Mouse (Mus musculus) ES-E14 (cell line): ENCODE measurements around the gene Cdkl3. TPM values are rescaled to one million over a fixed set of nuclear protein-coding genes. Genes with fewer than 3 reads are reported as not detected.
A peak's percentile ranks its signal among the peaks of the same experiment; 100 is the strongest.

ENCODE experiments used
- DNase-seq: peaks from one replicate; pipeline ENCODE4 v3.0.0-alpha.2; 2013; ENCODE audit warnings: low read depth, low spot score
- H3K27ac ChIP-seq: 2 replicates; pipeline ENCODE4 v1.5.1; 2012; ENCODE audit warnings: low read depth, mild to moderate bottlenecking, low read length, moderate library complexity, mixed read lengths; ENCODE audit not compliant: poor library complexity, insufficient read depth, severe bottlenecking
- H3K36me3 ChIP-seq: 2 replicates; pipeline ENCODE4 v1.6.1; 2012; ENCODE audit warnings: mild to moderate bottlenecking, low read length, moderate library complexity, mixed read lengths; ENCODE audit not compliant: control insufficient read depth, poor library complexity, insufficient read depth, severe bottlenecking
- H3K4me1 ChIP-seq, 2 experiments: fragments of 150-350 bp in 1 of 2; sonication (generic) in 1 of 2; 2 replicates each; pipeline ENCODE4 v1.6.1; 2012; ENCODE audit warnings: low read length in 2 of 2, mild to moderate bottlenecking in 1 of 2, mixed read lengths in 1 of 2; ENCODE audit not compliant: control insufficient read depth in 2 of 2, insufficient read depth in 2 of 2, poor library complexity in 1 of 2
- H3K4me3 ChIP-seq, 2 experiments: fragments of 150-350 bp in 1 of 2; sonication (generic) in 1 of 2; 2 replicates each; pipeline ENCODE4 v1.5.1; 2012; ENCODE audit warnings: low read length in 2 of 2, low read depth in 1 of 2, mild to moderate bottlenecking in 1 of 2, mixed read lengths in 1 of 2; ENCODE audit not compliant: insufficient read depth in 1 of 2, poor library complexity in 1 of 2, severe bottlenecking in 1 of 2
- H3K9ac ChIP-seq: 2 replicates; pipeline ENCODE4 v1.6.1; 2012; ENCODE audit warnings: low read depth, mild to moderate bottlenecking, low read length, mixed read lengths; ENCODE audit not compliant: poor library complexity, insufficient read depth, severe bottlenecking
- H3K9me3 ChIP-seq: fragments of 150-350 bp; sonication (generic); 2 replicates; pipeline ENCODE4 v1.6.1; 2012; ENCODE audit warnings: low read depth, mild to moderate bottlenecking, low read length; ENCODE audit not compliant: control insufficient read depth, insufficient read depth
- CHD2 ChIP-seq: IDR thresholded peaks from 2 replicates; pipeline ENCODE4 v1.6.1; 2014; ENCODE audit warnings: mild to moderate bottlenecking, low read depth, low read length, inconsistent platforms
- HCFC1 ChIP-seq: IDR thresholded peaks from 2 replicates; pipeline ENCODE4 v1.6.1; 2012; ENCODE audit warnings: low read length, inconsistent platforms, borderline replicate concordance; ENCODE audit not compliant: insufficient read depth
- MAFK ChIP-seq: IDR thresholded peaks from 2 replicates; pipeline ENCODE4 v1.6.1; 2014; ENCODE audit warnings: mild to moderate bottlenecking, low read depth, low read length, inconsistent platforms; ENCODE audit not compliant: insufficient read depth
- ZC3H11A ChIP-seq: IDR thresholded peaks from 2 replicates; pipeline ENCODE4 v1.6.1; 2012; ENCODE audit warnings: low read depth, mild to moderate bottlenecking, inconsistent platforms, low read length, borderline replicate concordance
- ZNF384 ChIP-seq: IDR thresholded peaks from 2 replicates; pipeline ENCODE4 v1.6.1; 2012; ENCODE audit warnings: low read depth, low read length, inconsistent platforms
- in situ Hi-C, 2 experiments: fragments of 600-800 bp; cut with MboI; formaldehyde crosslinking; loops; one replicate each; pipeline ENCODE4 v1.15.1; 2025; ENCODE audit warnings: low sequenced_read_pairs in 2 of 2, inconsistent platforms in 1 of 2; ENCODE audit not compliant: unreplicated experiment in 2 of 2
- total RNA-seq: library from RNA; depleted of rRNA; stranded (reverse); fragments of 300-350 nt; gene quantifications from 2 replicates; pipeline ENCODE4 v1.2.3, GENCODE M21; 2012

Cdkl3 gene
- total RNA-seq, 1 experiment = 4.6 TPM

DNA sequence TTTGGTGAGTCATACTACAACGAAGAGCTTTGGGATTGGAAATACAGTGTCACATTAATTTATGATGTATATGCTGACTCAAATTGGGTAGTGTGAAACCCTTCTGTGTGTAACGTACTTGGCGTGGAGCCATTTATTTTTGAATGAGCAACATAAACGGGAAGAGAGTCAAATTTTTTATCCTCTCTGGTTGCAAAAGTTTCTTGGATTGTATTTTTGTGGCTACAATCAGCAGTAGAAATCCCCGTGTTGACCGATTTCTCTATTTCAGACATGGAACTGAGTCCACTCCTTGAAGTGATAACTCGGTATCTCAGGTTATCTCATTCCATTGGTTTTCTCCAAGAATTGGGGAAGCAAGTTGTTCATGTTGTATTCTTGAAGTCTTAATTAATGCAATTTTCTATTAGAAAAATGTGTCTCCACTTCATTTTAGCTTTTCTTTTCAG is 95.8 kb downstream of the Cdkl3 start:
- peak overlapping the region; percentile 80 to 91 for H3K4me3 ChIP-seq
- in situ Hi-C loops = no loop called here
- TF ChIP-seq ZNF384 = no peak
- no peak for TF ChIP-seq HCFC1
- no peak for TF ChIP-seq CHD2
- no peak overlapping the region for H3K27ac ChIP-seq
- peaks cover 5 to 17% of the 10 kb centered on the region in 2 experiments for H3K4me1 ChIP-seq
- 0 out of 2 replicates have a peak, but pooled peaks cover 2% of the 10 kb centered on the region for H3K36me3 ChIP-seq
- DNase-seq = no peak
- no peaks in the 10 kb centered on the region for H3K9me3 ChIP-seq
- peak overlapping the region; percentile 98 for H3K9ac ChIP-seq

DNA sequence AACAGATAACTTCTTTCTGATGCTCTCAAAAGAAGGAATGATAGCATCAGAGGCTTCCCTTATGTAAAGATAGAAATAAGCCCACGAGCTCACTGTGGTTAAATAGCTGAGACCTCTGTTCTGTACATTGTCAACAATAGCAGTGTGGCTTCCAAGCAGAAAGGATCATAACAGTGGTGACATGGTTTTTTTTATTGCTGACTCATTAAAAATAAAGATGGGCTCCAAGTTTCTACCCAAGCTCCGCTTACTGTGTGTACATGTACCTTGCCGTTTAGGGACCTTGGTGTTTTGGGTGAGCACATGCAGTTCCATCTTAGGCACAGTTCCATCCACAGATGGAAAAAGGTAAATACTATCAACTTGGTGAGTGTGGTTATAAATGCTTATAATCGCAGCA is 99.0 kb downstream of the Cdkl3 start:
- H3K4me3 ChIP-seq = no peak overlapping the region
- in situ Hi-C loops = no loop called here

DNA sequence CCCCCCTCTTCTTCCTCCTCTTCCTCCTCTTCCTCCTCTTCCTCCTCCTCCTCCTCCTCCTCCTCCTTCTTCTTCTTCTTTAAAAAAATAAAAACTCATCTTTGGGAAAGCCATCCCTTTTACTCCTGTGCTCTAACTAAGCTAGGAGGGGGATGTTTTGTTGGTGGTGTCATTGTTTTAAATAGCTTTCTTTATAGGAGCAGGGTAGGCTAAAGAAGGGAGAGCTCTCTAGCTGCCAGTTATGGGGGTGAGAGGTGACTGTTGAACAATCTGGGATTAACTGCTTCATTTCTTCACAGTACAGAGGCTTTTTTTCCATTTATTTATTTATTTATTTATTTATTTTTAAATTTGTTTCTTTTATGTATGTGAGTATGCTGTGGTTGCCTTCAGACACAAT is 101.5 kb downstream of the Cdkl3 start:
- Histone ChIP-seq H3K4me3 (no peak overlapping the region), H3K27ac (no peak overlapping the region), H3K9ac (no peak overlapping the region), H3K36me3 (peaks cover 2% of the 10 kb centered on the region; the same call in 1 of the 2 replicates), H3K9me3 (no peaks in the 10 kb centered on the region), H3K4me1 (peaks cover 3 to 7% of the 10 kb centered on the region in 2 experiments; a peak in 3 of 4 replicates)
- no peak for TF ChIP-seq MAFK
- in situ Hi-C loops = no loop called here
- no peak for DNase-seq

More for the DNA sequence above, 99.0 kb downstream of the Cdkl3 start:
- Histone ChIP-seq H3K36me3 (0 out of 2 replicates have a peak, but pooled peaks cover 2% of the 10 kb centered on the region), H3K4me1 (peaks cover 3 to 11% of the 10 kb centered on the region in 2 experiments; a peak in 3 of 4 replicates), H3K27ac (no peak overlapping the region), H3K9ac (no peak overlapping the region), H3K9me3 (no peaks in the 10 kb centered on the region)
- TF ChIP-seq ZNF384 (no peak), CHD2 (no peak), MAFK (peak; percentile 94)
- DNase-seq = no peak

DNA sequence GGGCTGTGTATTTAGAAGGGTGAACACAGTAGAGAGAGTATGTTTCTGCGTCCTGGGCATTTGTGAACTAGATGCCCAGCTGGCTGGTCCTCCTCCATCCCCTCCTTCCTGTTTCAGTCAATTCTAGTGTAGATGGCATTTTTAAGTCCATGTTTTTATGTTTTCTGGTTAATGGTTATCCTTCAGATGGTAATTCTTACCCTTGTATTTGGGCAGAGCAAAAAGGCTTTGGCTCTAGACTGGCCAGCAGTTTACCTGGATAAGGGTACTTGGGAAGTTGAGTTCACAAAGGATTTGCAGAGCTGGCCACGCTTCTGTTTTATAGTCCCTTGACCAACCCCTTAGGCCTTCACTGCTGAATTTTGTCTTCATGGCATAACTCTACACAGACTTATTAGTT is 102.0 kb downstream of the Cdkl3 start:
- DNase-seq = no peak
- H3K36me3 ChIP-seq = peaks cover 2% of the 10 kb centered on the region; the same call in 1 of the 2 replicates
- in situ Hi-C loops = no loop called here
- TF ChIP-seq CHD2 = no peak
- TF ChIP-seq MAFK = no peak
- no peak for TF ChIP-seq ZNF384
- TF ChIP-seq ZC3H11A = no peak
- TF ChIP-seq HCFC1 = no peak
- no peaks in the 10 kb centered on the region for H3K9me3 ChIP-seq
- H3K4me3 ChIP-seq = no peak overlapping the region
- H3K4me1 ChIP-seq = peaks cover 3 to 7% of the 10 kb centered on the region in 2 experiments; a peak in 2 of 4 replicates
- H3K9ac ChIP-seq = no peak overlapping the region
- H3K27ac ChIP-seq = no peak overlapping the region

DNA sequence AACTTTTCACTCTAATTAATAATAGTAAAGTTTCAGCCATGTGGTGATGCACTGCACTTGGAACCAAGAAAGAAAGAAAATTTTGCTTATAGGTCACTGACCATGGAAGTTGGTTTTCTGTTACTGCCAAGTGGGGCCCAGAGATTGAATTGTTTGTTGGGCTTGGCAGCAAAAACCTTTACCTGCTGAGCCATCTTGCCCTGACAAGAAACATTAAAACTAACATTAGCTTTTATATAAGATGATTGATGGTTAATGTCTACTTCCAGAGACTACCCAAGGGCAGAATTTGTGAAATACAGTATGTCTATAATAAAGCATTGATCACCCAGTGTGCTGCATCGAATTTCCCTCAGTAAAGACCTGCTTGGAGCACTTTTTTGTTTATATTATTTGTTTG is 102.4 kb downstream of the Cdkl3 start:
- TF ChIP-seq CHD2 (no peak), HCFC1 (no peak), ZNF384 (no peak), MAFK (no peak), ZC3H11A (no peak)
- H3K9me3 ChIP-seq = no peaks in the 10 kb centered on the region
- H3K27ac ChIP-seq = no peak overlapping the region
- no peaks in the 10 kb centered on the region; the same call in 1 of the 2 replicates for H3K36me3 ChIP-seq
- H3K4me3 ChIP-seq = no peak overlapping the region
- H3K9ac ChIP-seq = no peak overlapping the region
- in situ Hi-C loops = no loop called here
- H3K4me1 ChIP-seq = peaks cover 3 to 6% of the 10 kb centered on the region in 2 experiments; a peak in 2 of 4 replicates
- DNase-seq = no peak
